ENCODE assay signal across 23 mouse cellular contexts in genomic region chr8:61585746-61586145, GRCm38 (mm10).
A peak's percentile ranks its signal among the peaks of the same experiment; 100 is the strongest.
DNase-seq lines count a peak whose midpoint lies in the region; ATAC-seq and TF ChIP-seq lines count a peak whose summit lies in the region.
"Had no signal": no experiment of that assay in that cellular context is flagged by ENCODE, and none has a peak within 500 bp of the region (broad histone marks: within the 10 kb centered on the region; RNA-seq: fewer than 3 reads in every experiment).

No protein-coding gene starts in this region.

- H3K9ac ChIP-seq in heart, adult 2 months (ENCODE audit: low read depth, low read length): no peak overlapping the region
- no peak overlapping the region for H3K9ac ChIP-seq in stomach, embryonic 15.5 days
- H3K9ac ChIP-seq in stomach, postnatal 0 days (ENCODE audit: low read length): no peak overlapping the region
- H3K9ac ChIP-seq in stomach, embryonic 16.5 days (ENCODE audit: low read length): no peak overlapping the region
- H3K9ac ChIP-seq: embryonic facial prominence, embryonic 12.5 days; forebrain, embryonic 12.5 days had no signal

- peaks cover 4% of the 10 kb centered on the region for H3K4me1 ChIP-seq in heart, adult 2 months (ENCODE audit: control insufficient read depth, insufficient read depth, low read length)
- H3K4me1 ChIP-seq in stomach, embryonic 15.5 days: peaks cover 11% of the 10 kb centered on the region; the same call in 1 of the 2 replicates
- H3K4me1 ChIP-seq in stomach, postnatal 0 days (replicated peaks; ENCODE audit: control insufficient read depth, insufficient read depth): 0 out of 2 replicates have a peak, but pooled peaks cover 3% of the 10 kb centered on the region
- peaks cover 34% of the 10 kb centered on the region for H3K4me1 ChIP-seq in embryonic fibroblast, embryonic 13.5 days (ENCODE audit: control insufficient read depth, insufficient read depth, low read length)
- peaks cover 33% of the 10 kb centered on the region for H3K4me1 ChIP-seq in stomach, embryonic 16.5 days (ENCODE audit: control insufficient read depth, insufficient read depth, low read length)

- intact Hi-C loops in heart, adult 2 months (cut with DNase I): loop anchor here (5.0 kb wide), 1 partner anchor 33 kb away; no protein-coding TSS in a partner anchor

- ATAC-seq in stomach, embryonic 15.5 days (ENCODE audit: insufficient read depth, low FRiP score, low read depth): no peak
- ATAC-seq in stomach, postnatal 0 days (ENCODE audit: low FRiP score, low TSS enrichment): no peak
- no peak for ATAC-seq in stomach, embryonic 16.5 days (ENCODE audit: insufficient read depth, low FRiP score)
- ATAC-seq: forebrain, embryonic 14.5 days; forebrain, embryonic 16.5 days had no signal

- no peak for TF ChIP-seq EP300 in heart, adult 2 months (IDR thresholded peaks at IDR 0.05; ENCODE audit: insufficient read depth, low read depth, low read length)
- no peak for TF ChIP-seq EP300 in stomach, postnatal 0 days (optimal IDR thresholded peaks at IDR 0.05)

- H3K27ac ChIP-seq in heart, adult 2 months: no peak overlapping the region
- 0 out of 2 replicates have a peak overlapping the region, but pooled peaks have one; percentile 35 for H3K27ac ChIP-seq in stomach, embryonic 15.5 days
- no peak overlapping the region for H3K27ac ChIP-seq in stomach, postnatal 0 days (replicated peaks)
- peak overlapping the region; percentile 14 for H3K27ac ChIP-seq in embryonic fibroblast, embryonic 13.5 days (ENCODE audit: insufficient read depth, low read length)
- peak overlapping the region; percentile 59 for H3K27ac ChIP-seq in stomach, embryonic 16.5 days (ENCODE audit: low read length)
- H3K27ac ChIP-seq: embryonic facial prominence, embryonic 10.5 days; embryonic facial prominence, embryonic 12.5 days; forebrain, embryonic 10.5 days; forebrain, embryonic 12.5 days had no signal

- no peaks in the 10 kb centered on the region for H3K9me3 ChIP-seq in stomach, embryonic 15.5 days
- no peaks in the 10 kb centered on the region for H3K9me3 ChIP-seq in stomach, postnatal 0 days (ENCODE audit: control insufficient read depth, low read length)
- no peaks in the 10 kb centered on the region for H3K9me3 ChIP-seq in stomach, embryonic 16.5 days (replicated peaks; ENCODE audit: control insufficient read depth, low read length)
- H3K9me3 ChIP-seq: embryonic facial prominence, embryonic 10.5 days; embryonic facial prominence, embryonic 12.5 days; forebrain, embryonic 10.5 days; forebrain, embryonic 12.5 days had no signal

- no peaks in the 10 kb centered on the region; the same call in 1 of the 2 replicates for H3K36me3 ChIP-seq in heart, adult 2 months (ENCODE audit: control insufficient read depth, insufficient read depth, low read length)
- peaks cover 3% of the 10 kb centered on the region; the same call in 1 of the 2 replicates for H3K36me3 ChIP-seq in stomach, embryonic 15.5 days
- no peaks in the 10 kb centered on the region for H3K36me3 ChIP-seq in stomach, postnatal 0 days (ENCODE audit: control insufficient read depth, insufficient read depth, low read length)
- 0 out of 2 replicates have a peak, but pooled peaks cover 3% of the 10 kb centered on the region for H3K36me3 ChIP-seq in stomach, embryonic 16.5 days (ENCODE audit: control insufficient read depth, insufficient read depth, low read length)

- DNase-seq in heart, adult 11 months: peak; percentile 73
- DNase-seq in heart, adult 2 months: no peak
- no peak for DNase-seq in stomach, postnatal 0 days (ENCODE audit: low spot score)
- no peak for DNase-seq in cerebellum, adult 9-11 months
- no peak for DNase-seq in lung, postnatal 10 days
- DNase-seq: adrenal gland, adult 8-10 months; adrenal gland, postnatal 14 days; adrenal gland, postnatal 36 days; cerebellum, adult 11 months; cerebellum, adult 18-20 months; cerebellum, adult 8-10 months; cerebellum, postnatal 10 days; cerebellum, postnatal 25 days had no signal

- H3K27me3 ChIP-seq in heart, adult 2 months (ENCODE audit: control insufficient read depth, insufficient read depth, low read length): no peaks in the 10 kb centered on the region
- H3K27me3 ChIP-seq in stomach, embryonic 15.5 days (replicated peaks): no peaks in the 10 kb centered on the region
- H3K27me3 ChIP-seq in stomach, postnatal 0 days (ENCODE audit: control insufficient read depth, insufficient read depth, low read length): no peaks in the 10 kb centered on the region
- no peaks in the 10 kb centered on the region for H3K27me3 ChIP-seq in stomach, embryonic 16.5 days (ENCODE audit: control insufficient read depth, insufficient read depth, low read length)
- H3K27me3 ChIP-seq: embryonic facial prominence, embryonic 12.5 days; forebrain, embryonic 12.5 days had no signal

- H3K4me3 ChIP-seq in heart, adult 2 months: no peak overlapping the region
- H3K4me3 ChIP-seq in stomach, embryonic 15.5 days (replicated peaks): no peak overlapping the region
- no peak overlapping the region for H3K4me3 ChIP-seq in stomach, postnatal 0 days (ENCODE audit: low read depth, low read length)
- no peak overlapping the region for H3K4me3 ChIP-seq in embryonic fibroblast, embryonic 13.5 days (ENCODE audit: insufficient read depth, low read length)
- no peak overlapping the region for H3K4me3 ChIP-seq in stomach, embryonic 16.5 days (replicated peaks; ENCODE audit: low read length)
- H3K4me3 ChIP-seq: embryonic facial prominence, embryonic 10.5 days; embryonic facial prominence, embryonic 12.5 days; erythroblast, embryonic 14.5 days; forebrain, embryonic 10.5 days; forebrain, embryonic 12.5 days had no signal

- no peak for TF ChIP-seq CTCF in heart, adult 2 months (IDR thresholded peaks at IDR 0.05)
- no peak for TF ChIP-seq CTCF in stomach, postnatal 0 days (IDR thresholded peaks at IDR 0.05; ENCODE audit: low read depth)
- TF ChIP-seq CTCF in embryonic fibroblast, embryonic 13.5 days (IDR thresholded peaks at IDR 0.05; ENCODE audit: borderline replicate concordance, insufficient read depth, low read length): no peak

- H3K79me2 ChIP-seq in heart, adult 2 months (replicated peaks; ENCODE audit: control insufficient read depth, insufficient read depth, low read length): no peaks in the 10 kb centered on the region

- H3K4me2 ChIP-seq in stomach, embryonic 15.5 days: no peak overlapping the region
- H3K4me2 ChIP-seq in stomach, postnatal 0 days (replicated peaks; ENCODE audit: low read depth): no peak overlapping the region
- H3K4me2 ChIP-seq in stomach, embryonic 16.5 days (ENCODE audit: low read depth, low read length): no peak overlapping the region
- H3K4me2 ChIP-seq: embryonic facial prominence, embryonic 12.5 days; forebrain, embryonic 12.5 days had no signal

- TF ChIP-seq POLR2A in heart, adult 2 months (IDR thresholded peaks at IDR 0.05; ENCODE audit: insufficient read depth, low read depth, low read length): no peak
- no peak for TF ChIP-seq POLR2A in embryonic fibroblast, embryonic 13.5 days (IDR thresholded peaks at IDR 0.05; ENCODE audit: low read depth, low read length)

- 65% methylated on average over 3 of the region's 3 CpGs for WGBS in heart, adult 2 months
- WGBS in stomach, embryonic 15.5 days: 74% methylated on average over 3 of the region's 3 CpGs
- 67% methylated on average over 3 of the region's 3 CpGs for WGBS in stomach, postnatal 0 days
- 61% methylated on average over 3 of the region's 3 CpGs for WGBS in stomach, embryonic 16.5 days

Comparison
In these comparisons a context has a peak if more than half of its experiments do, and no peak if none do; other contexts are left out.
1. H3K27ac ChIP-seq: peak in stomach, embryonic 15.5 days (single experiment), embryonic fibroblast, embryonic 13.5 days (single experiment) and stomach, embryonic 16.5 days (single experiment); none in heart, adult 2 months (single experiment) and stomach, postnatal 0 days (single experiment).